Mouse (Mus musculus): ENCODE results near the gene Trpm3. TPM values are rescaled to one million over a fixed set of nuclear protein-coding genes. Genes with fewer than 3 reads are reported as not detected.

The Trpm3 gene
- polyA plus RNA-seq, 1 experiment = 1.1 TPM

DNA sequence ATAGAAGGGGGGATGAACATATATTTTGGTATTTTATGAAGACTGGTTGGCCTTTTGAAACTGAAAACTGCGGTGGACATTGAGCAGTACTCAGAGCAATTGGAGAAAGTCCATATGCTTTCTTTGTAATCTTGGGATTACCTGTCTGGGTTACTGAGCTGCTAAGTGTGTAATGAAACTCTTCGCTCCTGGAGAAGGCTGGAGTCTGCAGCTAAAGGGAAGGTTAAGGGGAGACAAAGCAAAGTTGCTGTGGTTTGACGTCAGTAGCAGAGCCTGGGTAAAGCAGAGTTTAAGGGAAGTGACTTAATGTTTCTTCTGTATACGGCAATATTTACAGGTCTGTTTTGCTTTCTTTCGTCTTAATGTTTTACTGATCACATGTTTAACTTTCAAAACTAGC is 554.1 kb downstream of the Trpm3 start:
- H3K4me3 ChIP-seq (ENCODE audit: insufficient read depth, low read depth, low read length) = no peak overlapping the region

DNA sequence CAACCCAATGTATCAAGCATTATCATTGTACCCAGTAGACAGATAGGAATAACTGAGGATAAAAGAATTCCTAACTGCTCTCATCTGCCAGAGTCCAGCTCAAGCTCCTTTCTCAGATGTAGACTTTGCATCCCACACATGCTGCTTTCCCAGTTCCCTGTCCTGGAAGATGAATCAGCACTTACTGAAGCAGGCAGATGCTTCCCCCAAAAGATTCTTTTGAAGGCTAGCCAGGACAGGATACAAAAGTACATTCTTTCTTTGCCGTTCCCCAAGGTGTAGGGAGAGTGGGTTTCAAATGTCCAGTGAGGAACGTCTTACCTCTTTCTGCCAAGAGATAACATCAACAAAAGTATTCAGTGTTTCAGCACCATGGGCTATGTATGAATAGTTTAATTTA is 556.6 kb downstream of the Trpm3 start:
- H3K4me3 ChIP-seq (ENCODE audit: insufficient read depth, low read depth, low read length) = no peak overlapping the region
- H3K4me1 ChIP-seq (ENCODE audit: control insufficient read depth, insufficient read depth, insufficient read length, low read length) = no peaks in the 10 kb centered on the region
- H3K27ac ChIP-seq (replicated peaks; ENCODE audit: low read depth, low read length) = no peak overlapping the region

More for the DNA sequence above, 554.1 kb downstream of the Trpm3 start:
- Histone ChIP-seq H3K4me1 (ENCODE audit: control insufficient read depth, insufficient read depth, insufficient read length, low read length) (no peaks in the 10 kb centered on the region), H3K27ac (replicated peaks; ENCODE audit: low read depth, low read length) (no peak overlapping the region)

DNA sequence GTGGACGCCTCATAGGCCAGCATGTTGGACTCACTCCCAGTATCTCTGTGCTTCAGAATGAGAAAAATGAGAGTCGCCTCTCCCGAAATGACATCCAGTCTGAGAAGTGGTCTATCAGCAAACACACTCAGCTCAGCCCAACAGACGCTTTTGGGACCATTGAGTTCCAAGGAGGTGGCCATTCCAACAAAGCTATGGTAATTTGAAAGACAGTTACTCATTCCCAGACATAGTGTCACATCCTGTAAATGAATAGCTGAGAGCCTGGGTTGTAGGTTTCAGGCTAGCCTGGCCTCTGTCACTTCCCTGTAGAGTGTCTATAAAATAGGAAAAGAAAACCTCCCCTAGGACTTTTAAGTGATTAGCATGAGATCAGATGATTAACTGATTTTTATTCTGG is 559.9 kb downstream of the Trpm3 start:
- H3K27ac ChIP-seq (replicated peaks; ENCODE audit: low read depth, low read length) = no peak overlapping the region
- H3K4me3 ChIP-seq (ENCODE audit: insufficient read depth, low read depth, low read length) = no peak overlapping the region
- H3K4me1 ChIP-seq (ENCODE audit: control insufficient read depth, insufficient read depth, insufficient read length, low read length) = no peaks in the 10 kb centered on the region

DNA sequence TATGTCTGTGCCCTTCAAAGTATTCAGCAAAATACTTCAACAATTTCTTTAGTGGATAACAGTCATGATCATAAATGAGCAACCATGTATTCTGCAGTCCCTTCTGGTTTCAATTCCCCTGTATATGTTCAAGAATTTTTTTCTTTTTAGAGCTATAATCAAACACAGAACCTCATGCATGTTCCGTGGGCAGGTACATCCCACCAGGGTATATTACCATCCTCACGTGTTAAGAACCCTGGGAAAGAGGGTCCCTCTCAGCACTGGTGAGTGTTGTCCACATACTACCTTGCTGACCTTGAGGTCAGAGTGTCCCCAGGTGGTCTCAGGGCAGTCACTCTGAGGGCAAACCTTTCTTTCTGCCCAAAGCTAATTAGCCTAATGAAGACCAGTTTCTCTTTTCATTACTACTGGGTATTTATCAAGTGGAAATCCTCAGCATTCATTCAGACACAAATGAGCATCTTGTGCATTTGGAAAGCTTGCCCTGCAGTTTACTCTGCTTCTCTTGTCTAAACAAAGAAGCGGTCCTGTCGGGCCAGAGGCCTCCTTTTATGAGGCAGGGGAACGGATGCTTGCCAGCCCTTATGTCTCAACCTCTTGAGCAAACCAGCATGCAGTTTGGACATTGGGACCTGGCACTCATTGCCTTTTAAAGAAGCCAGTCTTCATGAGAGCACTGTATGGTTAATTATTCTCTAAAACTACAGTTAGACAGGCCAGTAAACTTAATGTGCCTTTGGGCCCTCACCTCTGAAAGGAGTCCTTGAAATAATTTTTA is 562.2 kb downstream of the Trpm3 start:
- H3K4me1 ChIP-seq (ENCODE audit: control insufficient read depth, insufficient read depth, insufficient read length, low read length) = no peaks in the 10 kb centered on the region
- no peak overlapping the region for H3K4me3 ChIP-seq (ENCODE audit: insufficient read depth, low read depth, low read length)
- H3K27ac ChIP-seq (replicated peaks; ENCODE audit: low read depth, low read length) = no peak overlapping the region

DNA sequence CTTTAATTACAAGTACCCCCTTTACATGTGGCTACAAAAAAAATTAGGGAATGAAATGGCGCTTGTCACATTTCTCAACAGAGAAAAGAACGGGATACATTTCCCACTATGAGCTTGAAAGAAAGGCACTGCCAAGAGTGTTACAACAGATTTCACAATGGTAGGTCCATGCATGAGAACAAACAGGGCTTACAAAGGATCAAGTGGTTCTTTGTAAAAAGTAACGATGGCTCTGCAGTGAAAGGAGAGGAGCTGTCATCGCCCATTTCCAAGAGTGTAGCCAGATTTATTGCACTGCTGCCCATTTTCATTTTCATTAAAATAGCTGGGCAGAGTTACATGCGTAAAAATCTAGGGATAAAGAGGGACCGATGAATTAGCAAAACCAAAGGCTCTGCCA is 565.0 kb downstream of the Trpm3 start:
- no peak overlapping the region for H3K27ac ChIP-seq (replicated peaks; ENCODE audit: low read depth, low read length)
- no peaks in the 10 kb centered on the region for H3K4me1 ChIP-seq (ENCODE audit: control insufficient read depth, insufficient read depth, insufficient read length, low read length)
- H3K4me3 ChIP-seq (ENCODE audit: insufficient read depth, low read depth, low read length) = no peak overlapping the region

DNA sequence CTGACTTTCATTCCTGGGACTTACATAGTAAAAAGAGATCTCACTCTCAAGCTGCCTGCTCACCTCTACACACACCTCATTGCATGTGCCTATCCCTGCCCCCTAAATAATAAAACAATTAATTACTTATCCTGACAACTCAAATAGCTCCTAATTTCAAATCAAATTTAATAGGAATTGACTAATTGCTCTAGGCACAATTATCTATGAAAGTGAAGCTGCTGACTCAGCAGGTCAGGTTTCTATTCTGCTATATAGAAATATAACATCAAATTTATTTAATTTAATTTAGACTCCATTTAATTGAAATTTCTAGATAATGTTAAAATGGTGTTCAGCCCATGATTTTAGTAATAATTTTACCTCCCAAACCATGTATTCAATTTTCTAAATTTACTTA is 566.6 kb downstream of the Trpm3 start:
- Histone ChIP-seq H3K27ac (replicated peaks; ENCODE audit: low read depth, low read length) (no peak overlapping the region), H3K4me3 (ENCODE audit: insufficient read depth, low read depth, low read length) (no peak overlapping the region), H3K4me1 (ENCODE audit: control insufficient read depth, insufficient read depth, insufficient read length, low read length) (no peaks in the 10 kb centered on the region)

DNA sequence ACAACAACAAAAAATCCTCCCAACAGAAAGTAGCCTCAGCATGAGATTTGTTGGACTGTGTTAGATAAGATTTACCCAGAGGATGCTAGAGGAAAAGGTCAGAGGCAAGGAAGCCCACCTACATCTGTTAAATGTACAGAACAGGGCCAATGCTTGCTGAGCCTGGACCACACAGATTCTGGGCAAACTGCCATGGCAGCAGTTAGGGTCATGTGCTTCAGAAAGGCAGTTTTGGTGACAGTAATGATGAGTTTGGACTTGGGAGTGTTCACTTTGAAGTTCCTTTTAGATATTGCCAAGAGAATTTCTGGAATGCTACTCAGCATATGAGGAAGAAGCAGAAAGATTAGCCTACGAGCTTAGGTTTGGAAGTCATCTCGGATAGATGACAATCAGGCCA is 580.2 kb downstream of the Trpm3 start:
- Histone ChIP-seq H3K4me1 (ENCODE audit: control insufficient read depth, insufficient read depth, insufficient read length, low read length) (no peaks in the 10 kb centered on the region), H3K27ac (replicated peaks; ENCODE audit: low read depth, low read length) (no peak overlapping the region)

DNA sequence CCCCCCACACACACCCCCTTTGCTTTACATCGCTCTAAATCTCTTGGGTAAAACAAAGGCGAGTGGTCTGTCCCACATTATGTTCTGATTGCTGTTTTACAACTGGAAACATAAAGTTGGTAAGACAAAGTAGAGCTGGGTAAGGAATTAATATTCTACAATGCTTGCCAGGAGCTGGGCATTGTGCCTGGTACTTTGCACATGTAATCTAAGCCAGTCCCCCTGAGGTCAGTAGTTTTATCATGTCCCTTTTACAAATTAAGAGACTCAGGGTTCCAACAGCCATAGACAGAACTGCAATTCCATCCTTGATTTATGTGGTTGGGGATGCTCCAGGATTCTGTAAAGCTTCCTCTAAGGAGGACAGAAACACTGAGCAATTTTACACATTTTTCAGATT is 591.0 kb downstream of the Trpm3 start:
- no peak overlapping the region for H3K27ac ChIP-seq (replicated peaks; ENCODE audit: low read depth, low read length)
- H3K4me1 ChIP-seq (ENCODE audit: control insufficient read depth, insufficient read depth, insufficient read length, low read length) = no peaks in the 10 kb centered on the region
- no peak overlapping the region for H3K4me3 ChIP-seq (ENCODE audit: insufficient read depth, low read depth, low read length)

More for the DNA sequence above, 580.2 kb downstream of the Trpm3 start:
- H3K4me3 ChIP-seq (ENCODE audit: insufficient read depth, low read depth, low read length) = no peak overlapping the region

DNA sequence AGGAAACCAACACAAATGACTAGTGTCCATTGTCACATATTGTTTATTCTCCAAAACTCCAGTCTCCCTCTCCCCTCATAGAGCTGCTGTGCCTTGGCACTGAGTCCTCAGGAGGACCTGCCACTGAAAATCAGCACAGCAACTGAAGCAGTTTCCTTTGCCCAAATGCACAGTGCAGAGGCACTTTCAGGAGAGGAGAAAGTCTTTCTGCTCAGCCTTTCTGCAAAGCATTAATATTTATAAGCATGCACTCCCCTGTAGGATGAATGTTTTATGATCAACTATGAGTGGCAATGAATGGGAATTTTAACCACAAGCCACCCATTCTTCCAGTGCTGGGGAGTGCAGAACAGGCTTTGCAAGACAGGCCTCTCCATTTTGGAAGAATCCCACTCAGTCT is 592.1 kb downstream of the Trpm3 start:
- Histone ChIP-seq H3K4me1 (ENCODE audit: control insufficient read depth, insufficient read depth, insufficient read length, low read length) (no peaks in the 10 kb centered on the region), H3K27ac (replicated peaks; ENCODE audit: low read depth, low read length) (no peak overlapping the region), H3K4me3 (ENCODE audit: insufficient read depth, low read depth, low read length) (no peak overlapping the region)

DNA sequence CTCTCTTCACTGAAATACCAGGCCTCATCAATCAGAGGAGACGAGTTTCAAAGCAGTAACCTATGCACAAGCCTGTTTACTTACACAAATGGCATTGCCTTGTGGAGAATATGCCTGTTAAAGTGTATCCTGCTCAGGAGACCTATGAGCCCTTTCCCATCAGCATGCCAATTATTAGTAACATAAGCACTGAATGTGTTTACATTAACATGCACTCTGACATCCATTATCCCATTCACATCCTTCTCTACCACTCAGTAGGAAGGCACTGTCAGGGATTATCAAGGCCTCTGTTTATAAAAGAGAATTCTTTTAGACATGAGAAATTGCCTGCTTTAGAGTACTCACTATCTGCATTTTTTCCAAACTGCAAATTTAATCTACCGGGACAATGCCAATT is 598.0 kb downstream of the Trpm3 start:
- Histone ChIP-seq H3K4me1 (ENCODE audit: control insufficient read depth, insufficient read depth, insufficient read length, low read length) (no peaks in the 10 kb centered on the region), H3K4me3 (ENCODE audit: insufficient read depth, low read depth, low read length) (no peak overlapping the region), H3K27ac (replicated peaks; ENCODE audit: low read depth, low read length) (no peak overlapping the region)

DNA sequence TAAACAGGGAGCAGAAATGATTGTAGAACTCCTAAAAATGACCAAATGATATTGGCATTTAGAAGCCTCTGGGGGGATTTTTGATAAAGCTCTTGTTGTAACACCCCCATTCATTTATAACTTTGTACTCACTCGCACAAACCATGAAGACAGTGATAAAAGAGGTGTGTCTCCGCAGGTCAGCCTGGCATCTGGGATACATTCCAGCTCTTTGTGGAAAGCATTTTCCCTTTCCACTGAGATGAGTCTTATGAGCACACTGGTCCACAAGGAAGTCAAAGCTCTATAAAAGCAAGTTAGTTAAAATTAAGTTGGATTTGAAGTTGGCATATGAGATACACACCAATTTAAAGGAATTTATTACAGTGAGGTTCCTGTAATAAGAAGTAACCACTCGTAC is 600.4 kb downstream of the Trpm3 start:
- no peak overlapping the region for H3K27ac ChIP-seq (replicated peaks; ENCODE audit: low read depth, low read length)
- H3K4me1 ChIP-seq (ENCODE audit: control insufficient read depth, insufficient read depth, insufficient read length, low read length) = no peaks in the 10 kb centered on the region
- no peak overlapping the region for H3K4me3 ChIP-seq (ENCODE audit: insufficient read depth, low read depth, low read length)

DNA sequence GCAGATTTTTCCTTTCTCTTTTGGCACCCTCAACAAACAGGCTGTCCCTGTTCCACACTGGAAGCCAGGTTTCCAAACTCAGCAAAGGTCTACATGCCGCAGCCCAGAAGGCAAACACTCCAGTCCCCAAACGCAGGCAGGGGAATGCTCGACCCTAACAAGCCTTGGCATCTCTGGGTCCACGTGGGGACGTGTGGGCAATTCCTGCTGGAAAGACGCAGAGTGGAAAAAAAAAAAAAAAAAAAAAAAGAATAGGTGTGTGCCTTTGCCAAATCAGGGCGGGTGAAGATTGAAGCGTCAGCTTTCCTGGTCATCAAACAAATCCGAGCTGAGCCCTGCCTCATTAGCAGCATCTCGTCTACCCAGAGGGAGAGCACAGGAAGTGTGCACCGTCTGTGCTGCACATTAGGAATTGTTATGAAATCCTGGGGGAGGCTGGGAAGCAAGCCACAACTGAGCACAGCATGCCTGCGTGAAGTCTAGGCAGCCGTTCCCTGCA is 614.5 kb downstream of the Trpm3 start:
- no peaks in the 10 kb centered on the region for H3K4me1 ChIP-seq (ENCODE audit: control insufficient read depth, insufficient read depth, insufficient read length, low read length)
- no peak overlapping the region for H3K27ac ChIP-seq (replicated peaks; ENCODE audit: low read depth, low read length)
- H3K4me3 ChIP-seq (ENCODE audit: insufficient read depth, low read depth, low read length) = no peak overlapping the region

DNA sequence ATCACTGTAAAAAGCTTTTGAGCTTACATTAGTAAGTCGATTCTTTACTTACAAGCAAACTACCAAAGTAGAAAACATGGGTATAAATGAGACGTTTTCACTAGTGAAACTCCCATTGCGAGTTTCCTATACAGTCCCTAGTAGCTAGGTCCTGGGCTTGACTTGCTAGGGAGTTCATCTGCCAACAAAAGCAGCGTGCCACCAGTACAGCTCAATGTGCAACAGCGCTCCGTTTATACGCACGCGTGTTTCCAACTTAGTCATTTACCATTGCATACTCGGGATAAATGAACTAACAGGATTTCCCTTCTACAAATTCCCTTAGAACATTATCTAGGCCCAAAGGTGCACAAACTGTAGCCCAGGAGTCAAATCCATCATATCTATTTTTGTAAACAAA is 615.2 kb downstream of the Trpm3 start:
- H3K4me1 ChIP-seq (ENCODE audit: control insufficient read depth, insufficient read depth, insufficient read length, low read length) = no peaks in the 10 kb centered on the region
- no peak overlapping the region for H3K27ac ChIP-seq (replicated peaks; ENCODE audit: low read depth, low read length)
- no peak overlapping the region for H3K4me3 ChIP-seq (ENCODE audit: insufficient read depth, low read depth, low read length)

DNA sequence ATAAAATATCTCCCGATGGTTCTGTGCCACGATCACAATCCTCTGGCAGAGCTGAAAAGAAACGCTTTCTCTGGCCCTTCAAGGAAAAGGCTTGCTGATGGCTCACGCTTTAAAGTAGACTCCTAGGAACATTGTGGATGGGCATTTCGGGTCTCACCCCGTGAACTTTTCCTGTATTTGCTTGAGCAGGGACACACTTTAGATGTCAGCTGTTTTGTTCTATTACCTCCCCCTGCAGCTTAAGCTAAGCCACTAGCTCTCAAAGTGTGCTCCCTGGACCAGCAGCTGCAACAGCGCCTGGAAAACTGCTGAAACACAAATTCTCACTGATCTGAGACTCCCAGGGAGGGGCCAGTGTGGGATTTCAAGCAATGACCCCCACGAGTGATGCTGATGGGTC is 615.7 kb downstream of the Trpm3 start:
- no peak overlapping the region for H3K27ac ChIP-seq (replicated peaks; ENCODE audit: low read depth, low read length)
- H3K4me1 ChIP-seq (ENCODE audit: control insufficient read depth, insufficient read depth, insufficient read length, low read length) = no peaks in the 10 kb centered on the region
- H3K4me3 ChIP-seq (ENCODE audit: insufficient read depth, low read depth, low read length) = no peak overlapping the region

DNA sequence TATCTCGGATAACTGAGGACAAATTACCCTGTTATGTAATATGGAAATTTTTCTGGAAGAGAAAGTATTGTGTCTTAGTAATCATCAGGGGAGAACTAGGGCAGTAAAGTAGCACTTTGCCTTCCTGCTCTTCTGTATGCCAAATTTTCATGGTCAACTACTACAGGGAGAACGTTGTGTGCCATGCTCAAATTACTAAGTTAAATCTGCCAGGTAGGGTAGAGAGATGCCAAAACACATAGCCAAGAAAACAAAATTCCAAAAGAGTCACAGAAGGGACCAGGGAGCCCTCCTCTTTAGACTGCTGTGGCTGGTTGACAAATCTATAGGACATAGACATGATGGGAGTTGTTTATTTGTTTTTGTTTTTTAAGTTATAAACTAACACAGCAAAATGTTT is 619.6 kb downstream of the Trpm3 start:
- Histone ChIP-seq H3K4me1 (ENCODE audit: control insufficient read depth, insufficient read depth, insufficient read length, low read length) (no peaks in the 10 kb centered on the region), H3K27ac (replicated peaks; ENCODE audit: low read depth, low read length) (no peak overlapping the region), H3K4me3 (ENCODE audit: insufficient read depth, low read depth, low read length) (no peak overlapping the region)

DNA sequence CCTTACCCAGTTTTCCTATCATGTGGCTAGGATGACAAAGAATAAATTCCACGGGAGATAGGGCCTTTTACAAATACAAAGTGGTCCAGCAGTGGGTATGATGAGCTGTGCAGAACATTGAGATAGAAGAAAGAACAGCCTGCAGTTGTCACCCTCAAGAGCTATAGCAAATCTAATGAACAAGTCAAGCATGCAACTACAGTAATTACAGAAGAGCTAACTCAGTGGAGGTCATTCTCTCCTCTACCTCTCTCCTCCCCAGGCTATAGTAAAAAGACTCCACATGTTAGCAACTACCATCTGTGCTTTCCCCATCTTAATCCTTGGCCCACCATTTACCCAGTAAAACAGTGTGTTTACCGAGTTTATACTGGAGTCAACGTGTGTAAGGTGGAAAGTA is 629.4 kb downstream of the Trpm3 start:
- Histone ChIP-seq H3K4me3 (ENCODE audit: insufficient read depth, low read depth, low read length) (no peak overlapping the region), H3K4me1 (ENCODE audit: control insufficient read depth, insufficient read depth, insufficient read length, low read length) (no peaks in the 10 kb centered on the region), H3K27ac (replicated peaks; ENCODE audit: low read depth, low read length) (no peak overlapping the region)
